Mouse (Mus musculus) heart, adult 2 months (tissue): ENCODE data around the gene Ddx42.
A peak's percentile ranks its signal among the peaks of the same experiment; 100 is the strongest.

Experiments
- CTCF ChIP-seq: fragments of 200-600 bp; IDR thresholded peaks from 2 replicates; pipeline ENCODE4 v1.8.1; 2022; ENCODE audit warnings: antibody characterized with exemption, mild to moderate bottlenecking, moderate library complexity
- POLR2A ChIP-seq: fragments of 200-500 bp; IDR thresholded peaks from 2 replicates; pipeline ENCODE4 v1.6.1; 2011; ENCODE audit warnings: mild to moderate bottlenecking, low read depth, low read length, control low read depth; ENCODE audit not compliant: insufficient read depth

GRCm38 (mm10) chr11:106272644-106273310 lies 56.1 kb downstream of the Ddx42 start, which contains the start of gene Smarcd2:
- TF ChIP-seq POLR2A = peak; percentile 91
- TF ChIP-seq CTCF = no peak
